Mouse (Mus musculus): ENCODE data around the gene Renbp. TPM values are rescaled to one million over a fixed set of nuclear protein-coding genes. Genes with fewer than 3 reads are reported as not detected.

Gene Renbp
- polyA plus RNA-seq, 1 experiment from 2014 or later: 9.3 TPM

GRCm38 (mm10) chrX:73880194-73881035 is 50.2 kb downstream of the Renbp start:
- 19% methylated on average over 40 of the region's 48 CpGs for WGBS
- no peaks in the 10 kb centered on the region for H3K9me3 ChIP-seq
- H3K4me2 ChIP-seq (replicated peaks): peak overlapping the region; percentile 55
- H3K27ac ChIP-seq (replicated peaks): peak overlapping the region; percentile 79
- peaks cover 19% of the 10 kb centered on the region for H3K4me1 ChIP-seq
- H3K27me3 ChIP-seq: no peaks in the 10 kb centered on the region
- peak overlapping the region; percentile 70 for H3K9ac ChIP-seq (replicated peaks)
- peak; percentile 76 for ATAC-seq (replicated peaks)
- H3K4me3 ChIP-seq: peak overlapping the region; percentile 58
- no peaks in the 10 kb centered on the region for H3K36me3 ChIP-seq

- Histone ChIP-seq H3K27me3 (no peaks in the 10 kb centered on the region), H3K4me2 (replicated peaks) (peak overlapping the region; percentile 28), H3K9ac (replicated peaks) (no peak overlapping the region), H3K4me3 (peak overlapping the region; percentile 10; the same call in 1 of the 2 replicates), H3K36me3 (no peaks in the 10 kb centered on the region), H3K27ac (replicated peaks) (no peak overlapping the region), H3K9me3 (no peaks in the 10 kb centered on the region), H3K4me1 (peaks cover 28% of the 10 kb centered on the region)
- ATAC-seq (replicated peaks): no peak
- 87% methylated on average over 1 of the region's 1 CpGs for WGBS
Observed at GRCm38 (mm10) chrX:73877014-73877413, 53.6 kb downstream of the Renbp start.

GRCm38 (mm10) chrX:73875881-73876280 is 54.8 kb downstream of the Renbp start:
- H3K9me3 ChIP-seq: no peaks in the 10 kb centered on the region
- no peaks in the 10 kb centered on the region for H3K36me3 ChIP-seq
- no peak for ATAC-seq (replicated peaks)
- H3K4me2 ChIP-seq (replicated peaks): peak overlapping the region; percentile 28
- H3K4me1 ChIP-seq: peaks cover 24% of the 10 kb centered on the region
- no peaks in the 10 kb centered on the region for H3K27me3 ChIP-seq
- H3K9ac ChIP-seq (replicated peaks): no peak overlapping the region
- 66% methylated on average over 2 of the region's 2 CpGs for WGBS
- no peak overlapping the region for H3K27ac ChIP-seq (replicated peaks)
- no peak overlapping the region for H3K4me3 ChIP-seq

Other genes with a start within 250 kb of the Renbp start
- gene Bcap31, start 214.7 kb downstream of the Renbp start, polyA plus RNA-seq (2015; fragmentation: Nextera tagmentation; extraction: Ambion mirVana): 98.3 and 101 TPM in 2 replicates
- gene Abcd1, start 214.3 kb downstream of the Renbp start, polyA plus RNA-seq (2015; fragmentation: Nextera tagmentation; extraction: Ambion mirVana): 11.1 and 12.0 TPM in 2 replicates
- gene Plxnb3, start 173.8 kb downstream of the Renbp start, polyA plus RNA-seq (2015; fragmentation: Nextera tagmentation; extraction: Ambion mirVana): 0.14 and 0.15 TPM in 2 replicates
- 1.5 and 1.8 TPM in 2 replicates for gene Srpk3, start 156.4 kb downstream of the Renbp start, polyA plus RNA-seq (2015; fragmentation: Nextera tagmentation; extraction: Ambion mirVana)
- gene Idh3g, start 144.0 kb downstream of the Renbp start, polyA plus RNA-seq (2015; fragmentation: Nextera tagmentation; extraction: Ambion mirVana): 224 and 230 TPM in 2 replicates
- gene Ssr4, start 143.8 kb downstream of the Renbp start, polyA plus RNA-seq (2015; fragmentation: Nextera tagmentation; extraction: Ambion mirVana): 126 and 133 TPM in 2 replicates
- 3.9 and 4.0 TPM in 2 replicates for gene Pdzd4, start 105.9 kb downstream of the Renbp start, polyA plus RNA-seq (2015; fragmentation: Nextera tagmentation; extraction: Ambion mirVana)
- 0.23 TPM in 1 of 2 replicates, not detected in the other for gene Avpr2, start 38.7 kb downstream of the Renbp start, polyA plus RNA-seq (2015; fragmentation: Nextera tagmentation; extraction: Ambion mirVana)
- gene L1cam, start 34.7 kb downstream of the Renbp start, polyA plus RNA-seq (2015; fragmentation: Nextera tagmentation; extraction: Ambion mirVana): 66.5 and 78.2 TPM in 2 replicates
- gene Arhgap4, start 9.0 kb downstream of the Renbp start, polyA plus RNA-seq (2015; fragmentation: Nextera tagmentation; extraction: Ambion mirVana): 2.2 and 2.3 TPM in 2 replicates
- 108 and 110 TPM in 2 replicates for gene Naa10, start 8.9 kb downstream of the Renbp start, polyA plus RNA-seq (2015; fragmentation: Nextera tagmentation; extraction: Ambion mirVana)
- gene Hcfc1, start 35.5 kb upstream of the Renbp start, polyA plus RNA-seq (2015; fragmentation: Nextera tagmentation; extraction: Ambion mirVana): 59.4 and 61.6 TPM in 2 replicates
- gene Irak1, start 93.1 kb upstream of the Renbp start, polyA plus RNA-seq (2015; fragmentation: Nextera tagmentation; extraction: Ambion mirVana): 33.3 and 38.2 TPM in 2 replicates
- gene Opn1mw, start 196.6 kb upstream of the Renbp start, polyA plus RNA-seq (2015; fragmentation: Nextera tagmentation; extraction: Ambion mirVana): not detected in 2 replicates
- gene Mecp2, start 204.5 kb upstream of the Renbp start, polyA plus RNA-seq (2015; fragmentation: Nextera tagmentation; extraction: Ambion mirVana): 15.9 and 16.4 TPM in 2 replicates
- gene Tex28, start 237.0 kb upstream of the Renbp start, polyA plus RNA-seq (2015; fragmentation: Nextera tagmentation; extraction: Ambion mirVana): not detected in 2 replicates
- 0.19 TPM in 1 of 2 replicates, not detected in the other for gene Tktl1, start 246.4 kb upstream of the Renbp start, polyA plus RNA-seq (2015; fragmentation: Nextera tagmentation; extraction: Ambion mirVana)